Mouse (Mus musculus): ENCODE data around the gene Cyp2w1.
A peak's percentile ranks its signal among the peaks of the same experiment; 100 is the strongest.
"Not testable (repeated sequence)": the region's sequence is repeated elsewhere in the genome, so short reads cannot be mapped to it uniquely, and the experiment has no call there.

Cyp2w1 gene

DNA sequence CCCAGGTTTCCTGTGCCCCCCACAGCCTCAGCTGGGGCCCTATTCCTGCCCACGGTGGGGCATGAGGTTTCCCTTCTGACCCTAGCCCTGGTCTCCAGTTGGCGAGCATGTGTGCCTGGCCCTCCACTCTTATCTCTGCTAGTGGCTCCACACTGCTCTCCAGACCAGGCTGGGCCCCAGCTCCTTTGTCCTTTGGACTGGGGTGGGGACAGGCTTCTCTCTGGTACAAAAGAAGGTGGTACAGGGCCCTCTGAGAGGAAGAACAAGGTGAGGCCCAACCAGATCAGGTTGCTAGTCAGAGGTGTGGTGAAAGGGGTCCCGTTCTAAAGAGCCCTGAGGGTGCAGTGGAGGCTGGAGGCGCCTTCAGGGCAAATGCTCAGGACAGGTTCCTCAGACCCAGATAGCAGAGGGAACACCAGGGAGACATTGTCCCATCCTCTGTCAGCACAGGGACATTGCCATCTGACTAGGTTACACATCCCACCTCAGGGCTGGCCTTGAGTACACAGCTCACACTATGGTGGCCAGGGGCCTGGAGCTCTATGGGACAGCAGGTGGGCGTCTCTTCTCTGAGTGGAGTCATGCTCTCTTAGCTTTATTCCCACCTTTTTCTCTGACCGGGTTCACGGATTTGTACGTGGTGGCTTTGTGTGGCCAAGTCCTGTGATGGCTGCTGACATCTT lies 19.7 kb upstream of the Cyp2w1 start:
- DNase-seq (ENCODE audit: low spot score in 2 of 2) = no peak

DNA sequence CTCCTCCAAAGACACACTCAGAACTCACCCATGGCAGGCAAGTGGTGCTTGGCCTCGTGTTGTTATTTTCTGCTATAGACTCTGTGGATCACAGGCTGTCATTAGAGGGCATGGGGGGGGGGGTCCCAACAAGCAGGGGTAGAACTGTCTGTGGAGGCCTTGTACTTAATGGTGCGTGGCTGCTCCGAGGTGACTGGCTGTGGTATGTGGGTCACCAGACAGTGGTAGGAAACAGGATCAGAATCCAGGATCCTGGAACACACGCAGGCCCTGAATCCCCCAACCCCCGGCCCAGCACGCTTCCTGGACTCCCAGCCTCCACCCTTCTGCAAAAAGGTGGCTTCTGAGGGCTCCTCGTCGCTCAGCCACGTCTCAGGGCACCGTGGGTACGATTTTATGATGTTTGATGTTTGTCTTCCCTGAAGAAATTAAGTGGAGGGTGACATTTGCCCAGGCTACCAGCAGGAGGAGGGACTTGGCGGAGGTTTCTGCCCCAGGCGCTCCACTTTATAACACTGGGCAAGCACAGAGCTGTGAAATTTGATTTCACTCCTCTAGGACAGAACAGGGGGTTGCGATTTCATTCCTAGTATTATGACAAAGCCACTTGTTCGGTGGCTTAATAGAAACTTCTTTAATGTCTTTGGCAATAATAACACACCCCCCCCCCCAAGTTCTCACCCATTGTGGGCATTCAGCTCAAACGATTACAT lies 19.0 kb upstream of the Cyp2w1 start:
- DNase-seq (ENCODE audit: low spot score in 2 of 2) = no peak

DNA sequence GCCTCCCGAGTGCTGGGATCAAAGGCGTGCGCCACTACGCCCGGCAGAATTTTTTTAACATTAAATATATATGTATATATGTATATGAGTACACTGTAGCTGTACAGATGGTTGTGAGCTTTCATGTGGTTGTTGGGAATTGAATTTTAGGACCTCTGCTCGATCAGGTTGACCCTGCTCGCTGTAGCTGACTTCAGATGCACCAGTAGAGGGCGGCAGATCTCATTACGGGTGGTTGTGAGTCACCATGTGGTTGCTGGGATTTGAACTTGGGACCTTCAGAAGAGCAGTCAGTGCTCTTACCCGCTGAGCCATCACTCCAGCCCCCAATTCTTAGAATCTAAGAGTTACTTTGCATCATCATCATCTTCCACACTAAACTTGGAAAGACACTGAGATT lies 18.0 kb upstream of the Cyp2w1 start:
- not testable (repeated sequence) for DNase-seq (ENCODE audit: low spot score in 2 of 2)

DNA sequence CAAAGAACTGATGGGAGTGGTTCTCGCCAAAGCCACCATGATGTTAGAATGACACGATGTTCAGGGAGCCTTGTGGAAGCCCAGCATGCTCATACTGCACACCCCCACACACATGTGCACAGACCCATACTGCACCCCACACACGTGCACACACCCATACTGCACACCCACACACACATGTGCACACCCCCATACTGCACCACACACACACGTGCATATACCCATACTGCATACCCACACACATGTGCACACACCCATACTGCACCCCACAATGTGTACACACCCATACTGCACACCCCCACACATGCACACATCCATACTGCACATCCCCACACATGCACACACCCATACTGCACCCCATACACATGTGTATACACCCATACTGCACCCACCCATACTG lies 16.8 kb upstream of the Cyp2w1 start:
- no peak for DNase-seq (ENCODE audit: low spot score in 2 of 2)

GRCm38 (mm10) chr5:139337826-139338370 lies 14.5 kb upstream of the Cyp2w1 start:
- DNase-seq (ENCODE audit: low spot score in 2 of 2) = no peak

GRCm38 (mm10) chr5:139338403-139338802 lies 14.0 kb upstream of the Cyp2w1 start:
- DNase-seq (ENCODE audit: low spot score in 2 of 2) = no peak

DNA sequence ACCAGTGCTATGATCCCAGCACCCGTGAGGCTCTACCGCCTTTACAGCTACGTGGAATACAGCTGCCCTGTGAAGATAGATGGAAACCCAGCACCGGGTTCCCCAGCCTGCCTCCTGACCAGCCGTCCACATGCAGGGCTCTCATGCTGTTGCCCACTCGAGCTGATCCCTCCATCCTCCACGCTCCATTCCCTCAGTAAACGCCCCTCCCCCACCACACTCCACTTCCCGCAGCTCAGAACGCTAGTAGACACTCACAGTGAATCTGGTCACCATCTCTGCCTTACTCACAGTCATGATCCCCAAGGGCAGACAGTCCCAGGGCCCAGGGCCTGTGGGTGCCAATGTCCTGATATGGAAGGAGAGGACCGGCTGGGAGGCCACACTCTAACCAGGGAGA lies 13.5 kb upstream of the Cyp2w1 start:
- DNase-seq (ENCODE audit: low spot score in 2 of 2) = no peak

DNA sequence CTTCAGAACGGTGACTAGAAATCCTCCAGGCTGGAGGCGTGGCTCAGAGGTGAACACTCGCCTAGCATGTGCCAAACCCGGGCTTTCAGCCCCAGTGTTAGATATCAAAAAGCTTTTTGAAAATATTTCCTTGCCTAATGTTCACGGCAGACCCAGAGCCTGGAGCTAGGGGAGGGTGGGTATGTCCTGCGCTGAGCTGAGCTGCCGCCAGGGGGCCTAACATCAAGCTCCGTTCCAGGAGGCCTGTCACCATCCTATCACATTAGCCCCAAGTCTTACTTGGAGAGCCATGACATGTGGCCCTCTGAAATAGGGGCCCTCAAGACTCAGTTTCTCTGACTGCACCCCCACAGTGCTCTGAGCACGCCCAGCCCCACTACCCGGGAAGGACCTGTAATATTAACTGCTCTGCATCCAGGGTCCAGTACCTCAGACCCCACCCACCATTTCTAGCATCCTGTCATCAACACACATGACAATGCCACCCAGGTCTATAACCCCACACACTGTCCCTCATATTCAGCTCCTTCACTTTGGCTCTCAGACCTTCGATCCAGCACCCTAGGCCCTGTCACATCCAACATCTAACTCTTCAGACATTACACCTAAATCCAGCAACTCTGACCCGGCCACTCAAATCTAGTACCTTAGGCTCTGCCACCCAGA lies 8.3 kb upstream of the Cyp2w1 start:
- peak in 1 of 2 experiments; percentile 78 for DNase-seq (ENCODE audit: low spot score in 2 of 2)

DNA sequence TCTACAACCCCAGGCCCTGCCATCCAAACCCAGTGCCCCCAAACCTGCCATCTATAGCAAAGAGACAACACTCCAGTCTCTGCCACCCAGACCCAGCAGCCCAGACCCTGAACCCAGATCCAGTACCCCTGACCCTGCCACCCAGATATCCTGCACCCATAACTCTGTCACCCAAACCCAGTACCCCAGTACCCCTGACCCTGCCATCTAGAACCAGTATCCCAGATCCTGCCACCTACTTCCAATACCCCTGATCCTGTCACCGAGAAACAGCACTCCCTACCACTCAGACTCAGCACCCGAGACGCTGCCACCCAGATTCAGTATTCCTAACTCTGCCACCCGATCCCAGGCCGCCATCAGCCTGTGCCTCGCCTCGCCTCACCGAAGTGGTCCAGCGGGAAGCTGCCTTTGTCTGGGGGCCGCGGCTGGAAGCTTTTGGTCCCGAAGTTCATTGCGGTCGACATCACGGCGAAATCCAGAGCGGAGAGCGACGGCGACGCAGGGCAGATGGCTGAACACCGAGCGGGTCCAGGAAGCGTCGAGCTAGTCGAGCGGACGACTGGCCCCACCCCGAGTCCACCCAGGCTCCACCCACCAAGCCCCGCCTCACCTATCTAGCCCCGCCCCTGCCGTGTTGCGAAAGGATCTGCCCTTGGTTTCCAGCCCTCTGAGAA lies 7.6 kb upstream of the Cyp2w1 start:
- peak in 1 of 2 experiments; percentile 93 for DNase-seq (ENCODE audit: low spot score in 2 of 2)

- no peak for DNase-seq (ENCODE audit: low spot score in 2 of 2)
Measured at GRCm38 (mm10) chr5:139345364-139345714, 7.1 kb upstream of the Cyp2w1 start.

DNA sequence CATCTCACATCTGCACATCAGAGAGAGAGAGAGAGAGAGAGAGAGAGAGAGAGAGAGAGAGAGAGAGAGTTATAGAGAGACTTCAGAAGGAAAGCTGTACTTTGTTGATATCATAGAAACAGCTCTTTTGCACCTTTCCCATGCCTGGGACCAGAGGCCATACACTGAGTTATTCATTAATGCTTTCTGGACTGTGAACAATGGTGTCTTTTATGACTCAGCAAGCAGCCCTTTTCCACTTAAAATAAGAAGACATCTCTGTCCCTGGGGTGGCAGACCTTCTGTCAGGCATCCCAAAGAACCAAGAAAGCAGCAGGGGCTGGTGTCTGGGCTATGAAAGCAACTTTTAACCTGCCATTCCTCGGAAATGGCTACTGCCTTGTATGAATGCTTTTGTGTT lies 5.2 kb upstream of the Cyp2w1 start:
- DNase-seq (ENCODE audit: low spot score in 2 of 2) = no peak

DNA sequence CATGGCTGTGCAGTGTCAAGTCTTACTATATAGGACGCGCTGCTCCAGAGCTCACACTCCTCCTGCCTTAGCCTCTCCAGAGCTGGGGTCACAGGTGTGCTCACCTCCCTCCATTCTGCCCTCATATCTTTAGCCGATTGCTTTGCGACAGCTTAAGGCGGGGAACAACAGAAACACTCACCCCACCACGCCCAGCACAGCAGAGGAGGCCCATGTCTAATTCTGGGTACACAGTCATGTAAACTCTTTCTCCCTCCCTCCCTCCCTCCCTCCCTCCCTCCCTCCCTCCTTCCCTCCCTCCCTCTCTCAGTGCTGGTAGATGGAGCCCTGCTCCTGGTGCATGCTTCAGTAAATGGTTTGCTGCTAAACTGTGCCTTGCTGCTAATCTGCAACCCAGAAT lies 2.7 kb upstream of the Cyp2w1 start:
- DNase-seq (ENCODE audit: low spot score in 2 of 2) = no peak

GRCm38 (mm10) chr5:139351134-139351533 lies 1.3 kb upstream of the Cyp2w1 start, which contains the start of gene Cox19:
Cox19 (minus strand) TSS chr5:139351418.
- DNase-seq (ENCODE audit: low spot score in 2 of 2) = no peak

GRCm38 (mm10) chr5:139351628-139352027 lies 789 bp upstream of the Cyp2w1 start:
- DNase-seq (ENCODE audit: low spot score in 2 of 2) = no peak

DNA sequence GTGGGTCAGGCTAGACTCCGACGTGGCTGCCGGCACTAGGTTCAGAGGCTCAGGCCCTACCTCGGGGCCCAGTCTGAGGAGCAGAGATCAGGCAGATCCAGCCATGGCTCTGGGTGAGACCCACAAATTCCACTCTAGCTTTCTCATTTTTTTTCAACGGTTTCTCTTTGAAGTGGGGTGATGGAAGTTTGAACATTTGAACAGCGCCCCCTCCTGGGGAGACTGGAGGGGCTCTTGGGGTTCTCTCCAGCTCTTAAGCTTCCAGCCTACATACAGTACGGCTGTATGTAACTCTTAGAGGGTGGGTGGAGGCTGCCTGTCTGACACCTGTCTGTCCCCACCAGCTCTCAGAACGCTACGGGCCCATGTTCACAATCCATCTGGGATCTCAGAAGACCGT lies 1.1 kb downstream of the Cyp2w1 start:
- DNase-seq (ENCODE audit: low spot score in 2 of 2) = no peak

DNA sequence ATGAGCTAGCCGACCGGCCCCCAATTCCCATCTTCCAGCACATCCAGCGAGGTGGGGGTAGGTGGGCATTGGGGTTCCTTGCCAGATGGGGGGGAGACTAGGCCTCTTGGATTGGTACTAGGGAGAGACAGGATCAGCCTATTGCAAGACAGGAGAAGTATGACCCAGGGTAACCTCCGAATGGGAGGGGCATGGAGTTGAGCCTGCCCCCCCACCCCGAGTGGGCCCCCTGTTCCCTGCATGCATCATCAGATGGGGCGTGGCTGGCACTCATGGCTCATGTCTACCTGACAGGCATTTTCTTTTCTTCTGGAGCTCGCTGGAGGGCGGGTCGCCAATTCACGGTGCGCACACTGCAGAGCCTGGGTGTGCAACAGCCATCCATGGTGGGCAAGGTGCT lies 1.5 kb downstream of the Cyp2w1 start:
- no peak for DNase-seq (ENCODE audit: low spot score in 2 of 2)

- peak in 1 of 2 experiments; percentile 85 for DNase-seq (ENCODE audit: low spot score in 2 of 2)
Measured at GRCm38 (mm10) chr5:139355235-139355772, 2.9 kb downstream of the Cyp2w1 start.

GRCm38 (mm10) chr5:139358653-139359052 lies 6.2 kb downstream of the Cyp2w1 start:
- no peak for DNase-seq (ENCODE audit: low spot score in 2 of 2)

GRCm38 (mm10) chr5:139359244-139359643 lies 6.8 kb downstream of the Cyp2w1 start:
- DNase-seq (ENCODE audit: low spot score in 2 of 2) = no peak

GRCm38 (mm10) chr5:139363858-139364257 lies 11.4 kb downstream of the Cyp2w1 start:
- no peak for DNase-seq (ENCODE audit: low spot score in 2 of 2)

DNA sequence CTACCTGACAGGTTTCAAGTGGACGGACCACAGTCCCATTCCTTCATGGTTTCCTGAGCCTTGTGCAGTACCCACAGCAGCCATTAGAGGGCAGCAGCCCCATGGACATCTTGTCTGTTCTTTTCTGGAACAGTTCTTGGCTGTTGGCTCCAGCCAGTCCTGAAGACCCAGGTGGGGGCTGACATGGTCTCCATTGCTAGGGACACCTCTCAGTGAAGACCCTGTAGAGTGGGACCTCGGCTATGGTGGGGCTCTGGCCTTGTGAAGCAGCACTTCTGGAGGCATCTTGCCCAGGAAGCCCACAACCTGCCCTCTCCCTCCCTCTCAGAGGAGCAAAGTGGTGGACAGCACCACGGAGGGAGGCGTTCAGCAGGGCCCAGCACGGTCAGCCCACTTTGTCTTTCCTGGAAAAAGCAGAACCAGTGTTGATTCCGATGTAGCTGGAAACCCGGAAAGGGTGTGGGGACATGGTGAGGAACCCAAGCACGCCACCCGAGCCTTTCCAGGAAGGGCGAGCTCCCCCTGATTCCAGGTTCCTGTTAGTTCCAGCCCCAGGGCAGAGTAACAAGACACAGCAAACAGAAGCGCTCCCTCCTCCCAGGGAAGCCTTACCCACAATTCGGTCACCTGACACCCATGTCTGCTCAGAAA lies 12.0 kb downstream of the Cyp2w1 start:
- peak in 1 of 2 experiments; percentile 94 for DNase-seq (ENCODE audit: low spot score in 2 of 2)
